Mouse (Mus musculus): Measurements from ENCODE around the gene Proser3. TPM values are rescaled to one million over a fixed set of nuclear protein-coding genes. Genes with fewer than 3 reads are reported as not detected.

Proser3 gene
- polyA plus RNA-seq, 1 experiment from 2014 or later: 17.5 TPM

GRCm38 (mm10) chr7:30553810-30554584, 1.9 kb upstream of the Proser3 start:
- peak overlapping the region; percentile 73; the same call in 1 of the 2 replicates for H3K9ac ChIP-seq
- H3K4me3 ChIP-seq: peak overlapping the region; percentile 60
- 86% methylated on average over 22 of the region's 22 CpGs for WGBS

GRCm38 (mm10) chr7:30553021-30553589, 1.0 kb upstream of the Proser3 start:
- ATAC-seq: no peak
- Histone ChIP-seq H3K36me3 (ENCODE audit: poor library complexity, severe bottlenecking) (peaks cover 51% of the 10 kb centered on the region), H3K27ac (peak overlapping the region; percentile 77)

More at GRCm38 (mm10) chr7:30553810-30554584, 1.9 kb upstream of the Proser3 start:
- Histone ChIP-seq H3K27ac (no peak overlapping the region; the same call in 1 of the 2 replicates), H3K9me3 (replicated peaks) (no peaks in the 10 kb centered on the region), H3K27me3 (no peaks in the 10 kb centered on the region), H3K4me1 (peaks cover 32% of the 10 kb centered on the region), H3K4me2 (peak overlapping the region; percentile 84), H3K36me3 (ENCODE audit: poor library complexity, severe bottlenecking) (peaks cover 42% of the 10 kb centered on the region)
- ATAC-seq: no peak

GRCm38 (mm10) chr7:30551445-30552101, 526 bp downstream of the Proser3 start:
- WGBS: 2% methylated on average over 10 of the region's 10 CpGs
- no peaks in the 10 kb centered on the region for H3K9me3 ChIP-seq (replicated peaks)
- peak overlapping the region; percentile 73 for H3K9ac ChIP-seq
- H3K4me3 ChIP-seq: peak overlapping the region; percentile 60
- no peaks in the 10 kb centered on the region for H3K27me3 ChIP-seq
- peaks cover 19% of the 10 kb centered on the region for H3K4me1 ChIP-seq
- peak; percentile 64 for ATAC-seq
- H3K4me2 ChIP-seq: peak overlapping the region; percentile 84
- peak overlapping the region; percentile 96 for H3K27ac ChIP-seq
- H3K36me3 ChIP-seq (ENCODE audit: poor library complexity, severe bottlenecking): peaks cover 48% of the 10 kb centered on the region

More at GRCm38 (mm10) chr7:30553021-30553589, 1.0 kb upstream of the Proser3 start:
- peak overlapping the region; percentile 60 for H3K4me3 ChIP-seq
- H3K9ac ChIP-seq: peak overlapping the region; percentile 73
- no peaks in the 10 kb centered on the region for H3K27me3 ChIP-seq
- H3K9me3 ChIP-seq (replicated peaks): no peaks in the 10 kb centered on the region
- peaks cover 23% of the 10 kb centered on the region for H3K4me1 ChIP-seq
- peak overlapping the region; percentile 84 for H3K4me2 ChIP-seq
- WGBS: 8% methylated on average over 23 of the region's 23 CpGs

GRCm38 (mm10) chr7:30550603-30551002, 1.5 kb downstream of the Proser3 start:
- WGBS: 92% methylated on average over 1 of the region's 1 CpGs
- ATAC-seq: no peak
- Histone ChIP-seq H3K27ac (no peak overlapping the region), H3K4me3 (no peak overlapping the region), H3K9ac (no peak overlapping the region), H3K4me1 (peaks cover 19% of the 10 kb centered on the region), H3K9me3 (replicated peaks) (no peaks in the 10 kb centered on the region), H3K36me3 (ENCODE audit: poor library complexity, severe bottlenecking) (peaks cover 47% of the 10 kb centered on the region), H3K4me2 (no peak overlapping the region), H3K27me3 (no peaks in the 10 kb centered on the region)

GRCm38 (mm10) chr7:30549880-30550279, 2.2 kb downstream of the Proser3 start:
- WGBS: 91% methylated on average over 2 of the region's 2 CpGs
- no peak for ATAC-seq
- peaks cover 19% of the 10 kb centered on the region for H3K4me1 ChIP-seq
- H3K27ac ChIP-seq: no peak overlapping the region
- H3K4me2 ChIP-seq: no peak overlapping the region
- H3K36me3 ChIP-seq (ENCODE audit: poor library complexity, severe bottlenecking): peaks cover 45% of the 10 kb centered on the region
- H3K9ac ChIP-seq: no peak overlapping the region
- H3K9me3 ChIP-seq (replicated peaks): no peaks in the 10 kb centered on the region
- no peak overlapping the region for H3K4me3 ChIP-seq
- no peaks in the 10 kb centered on the region for H3K27me3 ChIP-seq

GRCm38 (mm10) chr7:30544327-30544726, 7.8 kb downstream of the Proser3 start:
- 97% methylated on average over 2 of the region's 2 CpGs for WGBS
- ATAC-seq: no peak
- H3K4me3 ChIP-seq: no peak overlapping the region
- H3K27me3 ChIP-seq: no peaks in the 10 kb centered on the region
- H3K9me3 ChIP-seq (replicated peaks): no peaks in the 10 kb centered on the region
- no peak overlapping the region for H3K9ac ChIP-seq
- H3K4me2 ChIP-seq: no peak overlapping the region
- no peak overlapping the region for H3K27ac ChIP-seq
- peaks cover 76% of the 10 kb centered on the region for H3K36me3 ChIP-seq (ENCODE audit: poor library complexity, severe bottlenecking)
- H3K4me1 ChIP-seq: no peaks in the 10 kb centered on the region

GRCm38 (mm10) chr7:30540572-30540971, 11.5 kb downstream of the Proser3 start:
- ATAC-seq: no peak
- Histone ChIP-seq H3K27me3 (no peaks in the 10 kb centered on the region), H3K36me3 (ENCODE audit: poor library complexity, severe bottlenecking) (peaks cover 55% of the 10 kb centered on the region), H3K27ac (no peak overlapping the region), H3K4me3 (no peak overlapping the region), H3K4me1 (peaks cover 7% of the 10 kb centered on the region), H3K4me2 (no peak overlapping the region), H3K9me3 (replicated peaks) (no peaks in the 10 kb centered on the region), H3K9ac (no peak overlapping the region)
- 88% methylated on average over 7 of the region's 7 CpGs for WGBS

- peak within 1 kb of the TSS; percentile 77 for H3K4me3 ChIP-seq
- peak within 1 kb of the TSS; percentile 91 for H3K9ac ChIP-seq
- peaks cover 40% of the 10 kb centered on the region for H3K4me1 ChIP-seq
- peak; percentile 88 for ATAC-seq
- 1% methylated on average over 59 of the region's 84 CpGs for WGBS
- H3K27me3 ChIP-seq: no peaks in the 10 kb centered on the region
- H3K36me3 ChIP-seq (ENCODE audit: poor library complexity, severe bottlenecking): peaks cover 48% of the 10 kb centered on the region
- H3K4me2 ChIP-seq: peak within 1 kb of the TSS; percentile 94
- H3K9me3 ChIP-seq (replicated peaks): no peaks in the 10 kb centered on the region
- peak within 1 kb of the TSS; percentile 92 for H3K27ac ChIP-seq
Observed at GRCm38 (mm10) chr7:30534633-30535577, 17.2 kb downstream of the Proser3 start, which contains the start of gene Arhgap33. Arhgap33 (minus strand) TSS chr7:30535060.

GRCm38 (mm10) chr7:30533941-30534632, 18.0 kb downstream of the Proser3 start:
- Histone ChIP-seq H3K4me2 (peak overlapping the region; percentile 94), H3K9ac (peak overlapping the region; percentile 91), H3K27me3 (no peaks in the 10 kb centered on the region), H3K4me1 (peaks cover 40% of the 10 kb centered on the region), H3K27ac (peak overlapping the region; percentile 89), H3K9me3 (replicated peaks) (no peaks in the 10 kb centered on the region), H3K4me3 (peak overlapping the region; percentile 77), H3K36me3 (ENCODE audit: poor library complexity, severe bottlenecking) (peaks cover 51% of the 10 kb centered on the region)
- WGBS: 2% methylated on average over 22 of the region's 26 CpGs
- ATAC-seq: peak; percentile 44

GRCm38 (mm10) chr7:30532931-30533330, 19.2 kb downstream of the Proser3 start:
- H3K27me3 ChIP-seq: no peaks in the 10 kb centered on the region
- peak overlapping the region; percentile 94 for H3K4me2 ChIP-seq
- peak overlapping the region; percentile 91 for H3K9ac ChIP-seq
- no peak overlapping the region for H3K27ac ChIP-seq
- peaks cover 55% of the 10 kb centered on the region for H3K36me3 ChIP-seq (ENCODE audit: poor library complexity, severe bottlenecking)
- no peaks in the 10 kb centered on the region for H3K9me3 ChIP-seq (replicated peaks)
- H3K4me3 ChIP-seq: peak overlapping the region; percentile 77
- peaks cover 40% of the 10 kb centered on the region for H3K4me1 ChIP-seq
- no peak for ATAC-seq
- WGBS: 12% methylated on average over 8 of the region's 8 CpGs
